Mouse (Mus musculus): Measurements from ENCODE around the gene Rrp7a.

Gene Rrp7a

DNA sequence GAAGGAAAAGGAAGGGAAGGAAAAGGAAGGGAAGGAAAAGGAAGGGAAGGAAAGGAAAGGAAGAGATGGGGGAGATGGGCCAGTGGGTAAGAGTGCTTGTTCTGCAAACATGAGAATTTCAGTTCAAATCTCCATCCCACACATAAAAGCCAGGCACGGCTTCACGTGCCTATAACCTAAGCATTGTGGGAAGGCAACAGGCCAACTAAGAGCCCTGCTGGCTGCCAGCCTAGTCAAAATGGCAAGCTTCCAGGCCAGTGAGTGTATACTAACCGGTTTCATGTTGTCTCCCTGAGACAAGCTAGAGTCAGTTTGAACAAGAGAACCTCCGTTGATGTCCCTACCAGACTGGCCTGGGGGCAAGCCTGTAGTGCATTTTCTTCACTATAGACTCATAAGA is 57.1 kb downstream of the Rrp7a start:
- peak; percentile 84 for DNase-seq (ENCODE audit: low read depth, low spot score)
